Mouse (Mus musculus) testis, postnatal 10 days (tissue): ENCODE measurements at regions not wholly inside any gene's neighbourhood (a gene's known extent, or its start where the extent isn't known, plus 50 kb on each side); places are given as distances from the start of the nearest gene placed in this dataset.

Experiments
- DNase-seq: peaks from one replicate; pipeline ENCODE4 v3.0.0; 2021; ENCODE audit warnings: low spot score

DNA sequence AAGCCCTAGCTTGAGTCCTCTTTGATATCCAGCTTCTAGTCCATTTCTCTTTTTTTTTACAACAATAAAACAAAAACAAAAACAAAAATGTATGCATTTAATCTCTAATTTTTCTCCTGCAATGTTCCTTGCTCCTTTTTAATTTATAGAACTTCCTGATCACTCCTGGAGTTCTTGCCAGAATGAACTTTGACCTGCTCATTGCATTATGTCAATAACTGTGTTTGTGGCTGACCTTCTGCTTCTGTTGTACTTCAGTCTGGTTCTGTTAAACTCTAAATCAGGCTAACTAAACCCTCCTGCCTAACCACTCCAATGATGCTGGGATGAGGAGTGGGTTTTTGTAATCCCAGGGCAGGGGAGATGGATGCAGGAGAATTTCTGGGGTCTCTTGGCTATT, 674.0 kb downstream of the Gsdmc2 start:
- no peak for DNase-seq

DNA sequence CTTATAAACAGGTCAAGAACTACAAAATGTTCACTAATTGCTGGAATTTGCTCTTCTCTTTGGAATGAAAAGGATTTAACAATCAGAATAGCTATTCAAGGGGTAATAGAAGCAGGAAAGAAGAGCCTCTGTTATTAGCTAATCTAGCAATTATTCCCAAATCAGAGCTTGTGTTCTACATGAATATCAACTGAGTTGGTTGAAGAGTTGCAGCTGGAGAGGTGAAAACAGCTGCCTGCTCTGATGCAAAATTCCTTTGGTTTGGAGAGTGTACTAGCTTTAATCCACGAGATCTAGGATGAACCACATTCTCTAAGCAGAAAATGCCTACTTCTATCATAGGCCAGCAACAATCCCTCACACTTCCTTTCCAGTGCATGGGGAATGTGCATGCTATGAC, 674.8 kb downstream of the Gsdmc2 start:
- DNase-seq: no peak

DNA sequence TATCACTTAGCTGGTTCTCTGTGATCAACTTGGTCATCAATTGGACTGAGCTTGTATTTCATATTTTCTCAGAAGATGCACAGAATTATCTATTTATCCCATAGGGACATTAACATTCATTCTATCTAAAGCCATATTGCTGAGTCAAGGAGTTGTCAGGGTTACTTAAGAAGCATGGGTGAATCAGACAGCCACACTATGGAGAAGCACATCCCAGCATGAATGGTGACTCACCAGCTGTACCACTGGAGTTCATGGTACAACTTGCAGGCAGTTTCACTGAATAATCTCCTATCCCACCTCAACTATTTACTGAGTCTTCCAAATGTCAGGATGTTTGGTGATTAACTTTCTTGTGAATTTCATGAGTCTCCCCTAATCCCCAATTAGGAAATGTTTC, 678.6 kb downstream of the Gsdmc2 start:
- no peak for DNase-seq

DNA sequence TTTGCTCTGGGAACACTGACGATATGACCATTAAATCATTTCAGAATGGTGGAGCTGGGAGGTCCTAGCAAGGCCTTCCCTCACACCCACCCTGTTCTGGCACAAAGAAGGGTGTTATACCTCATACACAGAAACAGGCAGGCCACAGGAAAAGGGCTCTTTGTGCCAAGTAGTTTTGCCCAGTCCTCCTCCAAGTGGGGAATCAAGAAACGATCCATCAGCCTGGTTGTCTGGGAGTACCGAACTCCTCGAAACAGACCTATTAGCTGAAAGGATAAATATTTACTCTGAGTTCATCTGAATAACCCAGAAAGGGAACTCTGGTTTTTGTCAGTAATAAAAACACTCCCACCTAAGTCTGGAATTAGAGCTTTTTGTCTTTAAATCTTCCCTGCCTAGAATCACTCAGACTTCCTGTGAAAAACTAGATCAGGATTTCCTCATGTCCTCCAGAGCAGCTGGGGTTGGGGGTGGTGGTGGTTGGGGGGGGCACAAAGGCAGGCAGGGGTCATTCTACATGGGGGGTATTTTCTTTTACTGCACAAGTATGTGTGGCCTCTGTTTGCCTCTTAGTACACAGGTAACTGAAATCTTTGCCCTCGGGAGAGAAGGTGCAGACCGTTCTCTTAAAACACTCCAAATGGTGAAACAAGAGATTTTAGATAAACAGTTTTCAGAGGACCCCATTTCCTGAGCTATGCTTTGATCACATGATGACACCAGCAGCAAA, 681.3 kb downstream of the Gsdmc2 start:
- no peak for DNase-seq

DNA sequence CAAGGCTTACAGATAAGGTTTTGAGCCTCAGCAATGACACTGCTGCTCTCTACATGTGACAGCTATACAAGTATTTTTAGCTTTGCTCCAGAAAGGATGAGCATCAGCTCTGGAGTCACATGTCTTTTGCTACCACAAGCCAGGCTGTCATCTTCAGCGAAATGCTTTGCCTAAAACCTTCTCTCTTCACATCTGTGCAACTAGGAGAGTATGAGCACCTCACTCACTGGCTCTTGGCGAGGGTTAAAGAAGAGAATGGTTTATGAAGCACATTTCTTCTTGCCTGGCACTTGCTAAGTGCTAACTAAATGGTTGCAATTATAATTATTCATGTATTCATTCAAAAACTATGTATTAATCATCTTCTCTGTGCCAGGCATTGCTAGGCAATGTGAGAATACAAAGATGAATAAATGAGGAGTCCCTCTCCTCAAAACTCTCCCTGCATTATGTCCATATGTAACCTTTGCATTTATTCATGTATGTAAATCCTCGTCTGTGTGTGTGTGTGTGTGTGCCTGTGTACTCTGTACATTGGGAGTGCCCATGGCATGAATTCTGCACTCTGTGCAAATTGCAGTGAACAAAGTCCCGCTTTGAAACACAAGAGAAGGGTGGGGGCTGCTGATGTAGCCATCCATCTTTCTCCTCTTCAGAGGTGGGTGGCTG, 682.0 kb downstream of the Gsdmc2 start:
- no peak for DNase-seq

DNA sequence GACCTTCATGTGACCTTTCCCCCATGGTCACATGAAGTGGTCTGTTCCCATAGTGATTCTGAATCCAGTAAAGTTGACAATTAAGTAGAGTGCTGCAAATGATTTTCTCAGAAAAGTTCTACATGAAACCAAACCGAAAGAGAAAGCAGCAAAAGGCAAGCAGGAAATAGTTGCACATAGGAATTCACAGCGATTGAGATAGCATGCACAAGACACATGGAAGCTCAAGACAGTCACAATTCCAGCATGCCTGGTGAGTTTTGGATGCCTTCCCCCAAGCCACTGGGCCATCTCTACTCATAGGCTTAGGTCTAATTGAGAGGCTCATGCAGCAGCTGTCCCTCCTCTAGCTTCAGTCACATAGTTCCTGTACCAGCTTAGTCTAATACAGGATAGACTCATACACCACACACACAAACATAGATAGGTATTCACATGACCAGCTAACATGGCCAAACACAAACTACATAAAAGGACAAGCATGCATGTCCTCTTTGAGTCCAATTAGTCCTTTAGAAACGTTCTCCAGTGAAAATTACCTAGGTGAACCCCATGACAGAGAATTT, 721.8 kb downstream of the Gsdmc2 start:
- DNase-seq: no peak

DNA sequence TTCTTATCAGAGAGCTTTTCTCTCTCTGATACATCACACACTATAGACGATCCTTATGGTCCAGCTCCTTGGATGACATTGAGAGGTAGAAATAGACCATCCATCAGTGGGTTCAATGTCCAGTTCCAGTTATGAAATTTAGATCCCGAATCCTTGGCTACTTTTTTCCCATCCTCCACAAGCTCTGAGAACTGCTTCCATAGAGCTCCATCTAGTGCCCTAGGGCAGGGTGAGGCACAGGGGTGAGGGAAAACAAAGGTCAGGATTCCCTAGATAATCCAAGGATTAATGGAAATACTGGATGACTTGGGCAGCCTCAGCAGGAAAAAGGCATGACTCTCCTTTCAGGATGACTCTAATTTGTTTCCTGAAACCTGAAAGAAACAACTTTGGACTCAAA, 732.1 kb downstream of the Gsdmc2 start:
- DNase-seq: no peak

DNA sequence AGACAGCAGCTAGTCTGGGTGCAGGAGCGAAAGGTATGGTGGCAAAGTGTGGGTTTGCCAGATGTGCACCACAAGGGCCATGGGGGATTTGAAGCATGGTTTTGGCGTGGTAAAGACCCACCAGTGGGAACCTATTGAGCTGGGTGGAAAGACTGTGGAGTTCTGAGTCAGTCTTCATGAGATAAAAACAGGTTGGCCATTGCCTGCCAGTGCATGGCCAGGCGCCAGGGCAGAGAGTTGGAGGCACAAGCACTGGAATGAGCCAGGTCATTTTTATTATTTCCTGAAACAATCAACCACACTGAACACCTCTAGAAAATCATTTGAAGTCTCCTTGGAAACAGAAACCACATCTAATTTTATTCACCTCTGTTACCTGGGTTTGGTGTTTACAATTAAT, 744.9 kb downstream of the Gsdmc2 start:
- no peak for DNase-seq

DNA sequence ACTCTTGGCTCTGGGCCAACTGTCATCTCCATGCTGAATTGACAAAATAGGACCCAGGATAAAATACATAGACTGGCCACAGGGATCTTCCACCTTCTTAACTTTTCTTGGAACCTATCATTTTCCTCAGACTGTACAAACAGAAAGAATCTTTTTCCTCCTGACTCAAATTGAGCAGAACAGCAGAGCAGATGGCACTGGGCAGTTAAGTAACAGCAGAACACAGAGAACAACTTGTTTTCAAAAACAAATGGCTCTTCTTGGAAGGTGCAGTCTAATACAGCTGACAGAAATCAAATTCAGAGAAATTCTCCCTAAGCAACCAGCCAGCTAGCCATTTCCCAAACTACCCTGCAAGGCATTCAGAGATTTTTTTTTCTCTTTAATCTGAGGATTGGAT, 763.0 kb downstream of the Gsdmc2 start:
- DNase-seq: no peak

DNA sequence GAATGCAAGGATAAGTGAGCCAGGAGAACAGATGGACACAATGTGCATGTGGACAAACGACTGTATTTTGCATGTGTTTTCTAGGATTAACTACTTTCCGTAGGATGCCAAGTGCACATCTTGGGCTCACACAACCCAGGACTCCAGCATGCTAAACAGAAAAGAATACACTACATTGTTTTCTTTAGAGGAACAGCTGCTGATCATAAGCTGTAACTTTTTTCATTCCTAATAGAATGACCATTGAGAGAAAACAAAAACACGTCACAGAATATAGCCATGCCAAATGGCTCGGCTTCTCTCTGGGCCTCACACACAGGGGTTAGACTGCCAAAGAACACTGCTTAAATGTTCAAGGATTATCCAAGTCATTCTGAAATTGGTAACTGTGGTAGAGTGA, 765.2 kb downstream of the Gsdmc2 start:
- no peak for DNase-seq

DNA sequence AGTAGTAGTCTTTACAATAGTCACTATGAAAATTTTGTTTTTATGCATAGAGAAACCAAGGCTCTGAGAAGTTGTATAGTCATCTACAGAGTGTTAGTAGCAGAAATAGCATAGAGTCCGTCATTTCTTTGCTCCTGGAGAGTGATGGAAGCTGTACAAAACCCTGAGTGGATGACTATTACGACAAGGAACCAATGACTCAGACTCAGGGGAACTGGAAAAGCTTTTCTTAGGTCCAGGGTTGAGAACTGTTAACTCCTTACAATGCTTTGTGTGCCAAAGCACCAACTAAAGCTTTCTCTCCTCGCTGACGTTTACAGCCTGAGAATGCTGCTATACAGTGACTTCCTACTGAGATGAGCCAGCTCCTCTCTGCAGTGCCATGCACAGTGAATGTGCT, 773.1 kb downstream of the Gsdmc2 start:
- no peak for DNase-seq

DNA sequence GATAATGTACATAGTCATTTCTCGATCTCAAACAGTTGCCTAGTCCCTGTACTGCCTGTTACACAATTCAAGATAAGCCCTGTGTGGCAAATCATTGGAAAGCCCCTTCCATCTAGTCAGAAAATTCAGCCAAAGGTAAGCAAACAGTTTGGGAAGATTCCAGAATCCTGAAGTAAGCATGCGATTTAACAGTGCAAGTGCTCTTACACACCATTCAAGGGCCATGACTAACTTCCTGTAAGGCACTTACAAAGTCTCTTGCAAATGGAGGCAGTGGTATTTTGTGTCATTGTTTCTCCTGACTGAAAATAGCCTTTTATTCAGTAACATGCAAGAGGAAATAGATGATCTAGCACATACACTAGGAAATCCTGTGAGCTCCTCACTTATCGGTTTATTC, 777.9 kb downstream of the Gsdmc2 start:
- DNase-seq: no peak

DNA sequence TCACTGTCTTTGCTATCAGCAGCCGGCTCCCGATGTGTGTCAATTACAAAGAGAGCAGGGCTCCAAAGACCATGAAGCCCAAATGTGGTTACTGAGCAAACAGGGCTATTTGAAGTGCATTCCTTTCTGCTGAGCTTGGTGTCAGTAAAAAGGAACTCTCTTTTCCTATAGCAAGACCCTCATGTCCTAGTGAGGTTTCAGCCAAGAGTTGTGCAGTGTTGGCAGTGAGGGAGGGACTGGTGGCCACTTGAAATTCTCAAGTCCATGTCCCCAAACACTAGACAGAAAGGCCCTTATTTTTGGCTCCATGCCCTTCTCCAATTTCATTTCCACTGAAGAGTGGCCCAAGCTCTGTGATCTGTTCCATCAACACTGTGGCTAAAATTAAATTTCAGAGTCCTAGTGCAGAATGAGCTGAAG, 778.9 kb downstream of the Gsdmc2 start:
- no peak for DNase-seq

DNA sequence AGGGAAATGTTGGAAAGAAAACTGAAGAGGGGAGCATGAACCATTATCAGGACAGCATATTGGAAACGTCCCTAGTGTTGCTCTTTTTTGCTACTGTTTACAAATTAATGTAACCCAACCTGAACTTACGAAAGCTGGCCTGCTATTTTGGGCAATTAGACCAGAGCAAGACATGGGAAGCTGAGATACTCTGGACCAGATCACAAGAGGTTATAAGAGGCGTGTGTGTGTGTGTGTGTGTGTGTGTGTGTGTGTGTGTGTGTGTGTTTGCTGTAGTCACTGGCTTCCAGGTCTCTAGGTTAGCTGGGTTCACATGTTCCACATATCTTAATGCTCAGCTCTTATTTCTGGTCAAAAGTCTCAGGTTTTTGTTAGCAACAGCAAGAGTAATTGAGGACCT, 783.1 kb downstream of the Gsdmc2 start:
- no peak for DNase-seq

DNA sequence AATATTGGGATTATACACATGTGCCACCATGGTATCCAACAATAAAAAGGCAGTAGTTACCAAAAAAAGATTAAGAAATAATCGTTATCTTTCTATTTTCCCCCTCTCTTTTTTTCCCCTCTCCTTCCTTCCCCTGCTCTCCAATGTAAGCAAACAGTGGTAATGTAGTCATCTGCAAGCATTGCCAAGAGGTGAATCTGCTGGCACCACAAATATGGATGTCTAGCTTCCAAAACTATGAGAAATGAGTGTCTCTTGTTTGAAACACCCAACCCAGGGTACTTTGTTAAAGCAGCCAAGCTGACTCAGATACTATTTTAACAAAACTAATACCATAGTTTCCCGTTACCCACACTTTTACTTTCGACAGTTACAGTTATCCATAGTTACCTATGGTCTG, 784.2 kb downstream of the Gsdmc2 start:
- DNase-seq: no peak

DNA sequence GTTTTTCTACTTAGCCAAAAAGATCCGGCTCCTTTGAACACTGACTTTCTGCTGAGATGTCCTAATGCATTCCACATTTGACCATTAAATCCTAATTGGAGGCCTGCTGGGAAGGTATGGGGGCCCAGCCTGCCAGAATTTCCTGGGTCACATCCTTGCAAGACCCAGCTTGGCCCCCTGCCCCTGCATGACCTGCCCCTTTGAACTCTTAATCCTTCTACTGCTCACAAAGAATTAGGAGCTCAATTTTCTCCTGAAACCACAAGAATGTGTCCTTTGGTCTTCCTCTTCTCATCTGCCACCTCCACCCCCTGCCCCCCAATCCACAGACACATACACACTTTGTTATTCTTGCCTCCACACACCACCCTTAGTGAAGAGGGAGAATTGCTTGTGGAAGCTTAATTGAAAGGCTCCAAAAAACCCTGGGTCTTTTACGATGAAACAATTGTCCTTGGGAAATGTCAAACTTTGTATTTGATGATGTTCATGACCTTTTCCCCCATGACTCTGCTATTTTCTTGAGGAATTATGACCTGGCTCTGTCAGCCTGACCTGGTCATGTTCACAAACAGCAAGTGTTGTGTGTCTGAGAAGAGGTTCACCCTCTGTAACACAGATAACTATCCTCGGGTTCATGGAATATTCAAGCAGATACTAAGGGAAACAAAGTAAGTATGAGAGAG, 792.3 kb downstream of the Gsdmc2 start:
- DNase-seq: no peak

DNA sequence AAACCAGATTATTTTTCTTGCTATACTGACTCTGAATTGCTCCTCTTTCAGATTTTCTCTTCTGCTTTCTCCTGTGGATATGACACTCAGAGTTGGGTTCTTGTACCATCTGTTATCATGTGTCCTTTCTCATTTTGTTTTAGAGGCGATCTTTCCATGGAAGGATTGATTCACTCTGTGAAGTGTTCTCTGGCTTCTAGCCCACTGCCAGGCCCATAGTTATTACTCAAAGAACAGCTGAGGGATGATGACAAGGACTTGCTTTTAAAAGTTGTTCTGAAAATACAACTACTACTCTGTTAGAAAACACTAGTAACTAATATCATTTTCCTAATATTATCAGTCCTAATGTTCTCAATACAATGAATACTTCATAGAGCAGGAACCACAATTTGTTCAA, 794.9 kb downstream of the Gsdmc2 start:
- DNase-seq: no peak

DNA sequence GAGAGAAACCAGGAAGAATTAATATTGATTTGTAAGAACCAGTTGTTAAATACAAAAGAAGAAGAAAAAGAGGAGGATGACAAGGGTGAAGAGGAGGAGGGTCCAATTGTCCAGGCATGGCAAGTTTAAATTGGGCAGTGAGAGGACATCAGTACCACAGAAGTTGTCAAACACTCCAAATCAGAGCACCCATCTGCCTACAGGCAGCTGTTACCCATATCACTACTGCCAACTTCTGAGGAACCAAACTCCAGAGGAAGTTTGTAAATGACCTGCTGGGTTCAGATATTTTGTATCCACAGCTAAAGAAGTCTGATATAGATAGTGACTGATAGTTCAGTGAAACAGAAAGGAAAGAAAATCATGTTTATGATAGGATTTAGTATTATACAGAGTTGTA, 802.6 kb downstream of the Gsdmc2 start:
- no peak for DNase-seq

DNA sequence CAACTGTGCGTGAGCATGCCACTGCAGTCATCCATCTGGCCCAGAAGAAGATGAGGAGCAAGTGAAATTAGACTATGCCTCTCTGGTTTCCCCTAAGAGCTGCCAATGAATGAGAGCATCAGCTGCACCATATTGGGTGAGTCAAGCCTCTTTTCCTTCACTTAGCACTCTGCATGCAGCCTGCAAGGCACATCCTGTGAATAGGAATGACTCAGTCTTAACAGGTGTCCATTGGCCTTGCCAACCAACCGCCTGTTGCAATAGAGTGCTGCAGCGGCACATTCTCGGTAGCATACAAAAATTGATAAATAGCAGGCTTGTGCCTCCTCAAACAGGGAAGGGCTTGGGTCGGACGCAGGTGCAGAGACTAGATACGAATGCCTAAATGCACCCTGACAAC, 808.7 kb downstream of the Gsdmc2 start:
- DNase-seq: no peak

DNA sequence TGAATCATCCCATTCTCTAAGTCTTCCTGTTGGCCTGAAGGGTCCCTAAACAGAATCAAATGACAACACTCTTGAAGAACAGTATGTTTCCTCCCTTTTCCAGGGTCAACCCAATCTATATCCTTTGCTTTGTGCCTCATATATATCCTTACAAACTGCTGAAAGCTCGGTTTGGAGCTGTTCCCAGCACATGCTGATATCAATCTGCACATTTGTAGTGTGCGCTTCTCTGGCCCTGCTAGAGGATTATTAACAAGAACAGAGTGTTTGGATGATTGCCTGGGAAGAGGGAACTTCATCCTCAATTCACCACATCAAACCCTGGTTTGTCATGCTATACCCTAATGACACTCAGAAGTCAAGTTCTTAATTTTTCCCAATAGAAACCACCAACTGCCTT, 824.2 kb downstream of the Gsdmc2 start:
- DNase-seq: no peak

DNA sequence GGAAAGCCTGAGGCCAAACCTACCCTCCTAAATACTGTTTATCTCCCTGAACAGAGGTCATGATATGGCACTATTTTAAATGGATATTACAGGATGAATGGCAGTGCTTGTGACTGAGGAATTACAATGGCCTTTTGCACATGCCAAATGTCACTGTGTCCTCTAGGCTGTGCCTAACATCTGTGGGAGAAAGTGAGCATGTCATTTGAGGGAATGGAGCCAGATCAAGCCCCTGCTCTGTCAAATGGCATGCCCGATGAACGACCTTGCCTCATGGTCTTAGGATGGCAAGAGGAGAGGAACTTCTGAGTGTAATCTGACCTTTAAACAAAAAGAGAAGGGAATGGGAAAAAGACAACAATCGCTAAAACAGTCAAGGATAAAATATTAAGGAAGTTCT, 827.0 kb downstream of the Gsdmc2 start:
- no peak for DNase-seq

DNA sequence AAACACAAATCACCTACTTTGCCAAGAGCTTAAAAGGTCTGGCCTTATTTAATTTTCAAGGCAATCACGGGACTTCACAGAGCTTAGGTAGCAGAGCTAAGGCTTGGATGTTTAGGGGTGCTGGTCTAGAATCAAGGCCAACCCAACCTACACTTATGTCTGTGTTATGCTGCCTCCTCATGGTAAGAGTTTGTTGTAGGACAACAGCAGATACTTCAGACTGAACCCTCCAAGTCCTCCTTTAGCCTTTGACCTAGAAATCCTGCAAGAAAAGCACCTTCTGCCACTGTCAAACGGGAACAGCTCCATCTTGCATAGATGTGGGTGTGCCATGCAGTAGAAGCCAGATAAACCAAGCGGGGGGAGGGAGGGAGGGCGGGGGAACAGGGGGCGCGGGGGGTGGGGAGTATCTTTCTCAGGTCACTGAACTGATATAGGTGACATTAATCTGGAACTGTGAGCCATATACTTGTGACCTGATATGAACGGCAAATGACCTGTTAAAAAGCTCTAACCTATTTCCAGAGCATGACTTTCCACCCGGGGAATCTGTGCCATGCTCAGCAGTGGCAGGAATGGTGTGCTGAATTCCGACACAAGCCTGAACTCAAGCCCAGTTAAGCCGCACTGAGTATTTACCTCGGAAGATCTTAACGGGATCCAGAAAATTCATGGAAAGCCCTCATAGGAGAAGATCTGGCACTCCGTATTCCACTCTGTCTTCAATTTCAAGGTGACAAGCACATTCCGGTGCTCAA, 838.3 kb downstream of the Gsdmc2 start:
- no peak for DNase-seq
